Mouse (Mus musculus) C2C12 (cell line): Measurements from ENCODE around the gene Eefsec.

Experiments used
- CEBPB ChIP-seq: IDR thresholded peaks from one replicate; pipeline ENCODE4 v1.6.1; 2011; ENCODE audit warnings: low read depth, mild to moderate bottlenecking, control low read depth, moderate library complexity
- CTCF ChIP-seq: IDR thresholded peaks from one replicate; pipeline ENCODE4 v1.5.1; 2011; ENCODE audit not compliant: control insufficient read depth, insufficient read depth, insufficient read length

DNA sequence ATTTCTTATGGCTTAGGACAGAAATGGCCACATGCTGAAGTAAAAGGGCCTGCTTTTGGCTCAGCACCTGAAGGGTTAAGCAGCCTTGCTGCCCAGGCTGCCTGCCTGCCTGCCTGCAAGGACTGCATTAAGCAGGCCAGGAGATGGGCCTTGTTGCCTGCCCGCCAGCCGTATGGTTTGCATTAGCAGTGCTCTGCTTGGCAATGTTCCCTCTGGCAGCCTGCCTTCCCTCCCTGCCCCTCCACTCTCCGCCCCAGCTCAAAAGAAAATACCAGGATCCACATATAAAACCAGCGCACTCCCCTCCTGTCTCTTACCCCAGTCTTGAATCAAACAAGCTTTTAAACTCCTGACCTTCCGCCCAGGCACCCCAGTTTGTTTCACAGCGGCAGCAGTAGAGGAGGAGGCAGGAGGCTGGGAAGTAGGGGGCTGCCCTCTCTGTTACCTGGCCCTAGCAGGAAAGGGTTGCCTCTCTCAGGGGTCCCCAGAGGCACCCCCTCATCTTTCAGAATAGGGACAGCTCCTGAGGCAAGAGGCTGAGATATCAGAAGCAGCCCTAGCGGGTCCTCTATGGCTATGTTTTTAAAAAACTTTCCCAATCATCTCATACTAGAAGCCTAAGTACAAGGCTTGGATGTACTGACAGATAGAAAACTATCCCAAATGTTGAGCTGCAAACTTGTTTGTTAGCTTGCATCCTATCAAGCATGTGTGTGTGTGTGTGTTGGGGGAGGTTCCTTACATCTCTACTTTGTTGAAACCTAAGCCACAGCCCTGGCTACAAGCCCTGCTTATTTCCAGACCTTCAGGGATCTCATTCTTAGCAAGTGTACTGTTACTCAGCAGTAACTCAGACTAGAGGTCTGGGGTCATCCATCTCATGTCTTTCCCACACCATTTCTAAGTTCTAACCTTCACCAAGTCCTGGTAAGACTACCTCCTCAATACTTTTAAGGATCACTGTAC lies 102.6 kb downstream of the Eefsec start:
- TF ChIP-seq CTCF (no peak), CEBPB (no peak)
